Mouse (Mus musculus) kidney, postnatal 14 days (tissue): ENCODE measurements around the gene Kel.

Experiments used
- DNase-seq: peaks from one replicate; pipeline ENCODE4 v3.0.0; 2022; ENCODE audit warnings: mixed read lengths

Kel gene

DNA sequence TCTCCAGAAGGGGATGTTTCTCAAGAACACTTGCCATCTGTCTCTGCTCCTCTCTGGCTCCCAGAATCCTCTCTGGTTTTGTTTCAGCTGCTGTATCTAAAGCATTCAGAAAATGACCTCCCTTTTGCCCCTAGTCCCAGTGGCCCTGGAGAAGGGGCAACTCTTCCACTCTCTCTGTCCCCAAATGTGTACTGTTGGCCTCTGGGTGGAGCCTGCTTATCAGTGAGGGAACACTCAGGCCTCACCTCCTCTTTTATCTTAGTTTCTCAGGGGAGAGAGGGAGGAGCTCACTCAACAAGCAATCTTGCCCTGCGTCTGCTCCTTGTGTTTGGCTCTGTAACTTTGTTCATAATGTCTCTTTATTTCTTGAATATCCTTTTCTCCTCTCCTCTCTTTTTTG, at the start of gene Kel:
Gene Kel, minus strand, starts transcription at position 217 of the 400 bp plus-strand sequence.
- no peak for DNase-seq

DNA sequence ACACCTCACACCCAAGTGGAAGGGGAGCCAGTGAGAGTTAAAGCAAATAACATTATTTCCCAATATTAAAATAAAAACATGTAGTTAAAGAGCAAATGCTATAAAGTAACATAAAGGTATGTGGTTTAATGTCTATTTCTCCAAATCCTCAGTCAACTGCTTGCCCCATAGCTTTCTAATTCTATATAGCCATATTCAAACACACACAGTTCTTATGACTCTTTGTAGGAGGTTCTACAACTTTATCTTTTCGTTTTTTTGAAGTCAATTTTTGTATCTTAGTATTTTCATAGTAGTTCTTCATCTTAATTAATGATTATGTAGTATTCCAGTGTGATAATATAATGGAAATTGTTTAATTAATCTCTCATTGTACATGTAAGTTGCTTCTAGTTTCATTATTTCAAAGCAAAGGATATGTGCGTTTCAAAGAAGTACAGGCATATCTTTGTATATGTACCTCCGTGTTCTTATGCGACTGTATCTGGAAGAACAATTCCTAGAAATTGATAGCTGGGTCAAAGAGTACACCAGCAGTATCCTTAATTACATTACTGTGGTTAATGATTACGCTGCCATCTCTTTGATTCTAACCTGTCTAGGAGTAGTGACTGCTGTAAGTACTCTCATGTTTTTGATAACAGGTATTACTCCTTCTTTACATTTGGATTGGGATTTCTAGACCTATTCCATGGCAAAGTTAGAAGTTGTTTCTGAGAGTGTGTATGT, 40.7 kb upstream of the Kel start:
- no peak for DNase-seq

DNA sequence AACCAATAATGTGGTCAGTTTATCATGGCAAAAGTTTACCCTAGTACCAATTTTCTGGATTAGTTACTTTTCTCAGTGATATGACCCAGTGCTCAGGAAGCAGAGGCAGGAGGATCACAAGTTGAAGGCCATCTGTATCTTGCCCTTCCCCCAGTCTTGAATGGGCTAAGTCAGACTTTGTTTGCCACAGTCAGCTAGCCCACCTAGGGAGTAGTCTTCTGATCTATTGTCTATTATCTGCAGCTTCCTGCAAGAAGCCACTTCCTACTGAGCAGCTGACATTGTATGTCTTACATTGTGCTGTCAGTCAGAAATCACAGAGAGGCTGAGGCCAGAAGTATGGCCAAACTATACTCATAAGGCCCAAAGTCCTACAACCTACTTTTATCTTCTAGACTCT, 37.0 kb upstream of the Kel start:
- DNase-seq = no peak

- no peak for DNase-seq
These were observed 30.8 kb upstream of the Kel start for GRCm38 (mm10) chr6:41734719-41735470.

DNA sequence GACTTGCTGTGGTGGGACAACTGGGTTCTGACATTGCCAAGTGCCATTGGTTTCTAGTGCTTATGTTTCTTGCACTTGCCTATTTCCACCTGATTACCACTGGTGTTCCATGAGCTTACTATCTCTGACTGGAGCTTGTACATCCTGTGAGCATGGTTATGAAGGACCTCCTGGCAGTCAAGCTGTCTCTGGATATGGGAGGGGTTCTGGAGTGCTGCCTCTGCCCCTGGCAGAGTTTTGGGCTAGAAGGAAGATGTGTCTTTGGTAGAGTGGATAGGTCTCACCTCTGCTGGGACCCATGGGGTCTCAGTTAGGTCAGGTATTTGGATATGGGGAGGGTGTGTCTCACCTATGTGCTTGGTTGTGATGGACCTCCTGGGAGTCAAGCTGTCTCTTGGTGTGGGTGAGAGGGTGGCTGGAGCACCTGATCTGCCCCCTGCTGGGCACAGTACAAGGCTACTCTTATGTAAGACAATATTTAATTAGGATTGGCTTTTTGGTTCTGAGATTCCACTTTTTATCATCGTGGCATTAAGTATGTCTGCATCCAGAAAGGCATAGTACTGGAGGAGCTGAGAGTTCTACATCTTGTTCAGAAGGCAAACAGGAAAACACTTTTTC, 24.0 kb upstream of the Kel start:
- DNase-seq = no peak

- no peak for DNase-seq
These were observed 17.3 kb upstream of the Kel start for GRCm38 (mm10) chr6:41721430-41721829.

DNA sequence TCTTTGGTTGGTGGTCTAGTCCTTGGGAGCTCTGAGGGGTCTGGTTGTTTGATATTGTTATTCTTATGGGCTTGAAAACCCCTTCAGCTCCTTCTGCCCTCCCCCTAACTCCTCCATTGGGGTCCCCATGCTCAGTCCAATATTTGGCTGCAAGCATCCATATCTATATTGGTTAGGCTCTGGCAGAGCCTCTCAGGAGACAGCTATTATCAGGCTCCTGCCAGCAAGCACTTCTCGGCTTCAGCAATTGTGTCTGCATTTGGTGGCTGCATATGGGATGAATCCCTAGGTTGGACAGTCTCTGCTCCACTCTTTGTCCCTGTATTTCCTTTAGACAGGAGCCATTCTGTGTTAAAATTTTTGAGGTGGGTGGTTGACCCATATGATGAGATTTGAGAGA, 6.1 kb upstream of the Kel start:
- no peak for DNase-seq

DNA sequence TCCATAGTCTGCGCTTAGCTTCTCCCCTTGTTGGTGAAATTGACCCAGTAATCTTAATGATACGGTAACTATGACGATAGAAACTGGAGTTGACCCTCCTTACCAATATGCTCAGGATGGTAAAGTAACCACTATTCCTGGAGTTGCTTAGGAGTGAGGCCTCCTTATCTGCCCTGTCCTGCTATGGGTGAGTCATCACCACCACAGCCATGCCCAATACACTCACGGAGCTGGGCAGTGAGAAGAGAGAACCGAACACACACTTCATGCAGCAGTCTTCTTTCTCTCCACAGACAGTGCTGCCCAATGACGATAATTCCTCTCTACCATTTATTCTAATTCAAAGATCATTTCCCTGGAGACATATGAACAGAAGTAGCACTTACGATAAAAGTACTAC, 2.1 kb upstream of the Kel start:
- no peak for DNase-seq

DNA sequence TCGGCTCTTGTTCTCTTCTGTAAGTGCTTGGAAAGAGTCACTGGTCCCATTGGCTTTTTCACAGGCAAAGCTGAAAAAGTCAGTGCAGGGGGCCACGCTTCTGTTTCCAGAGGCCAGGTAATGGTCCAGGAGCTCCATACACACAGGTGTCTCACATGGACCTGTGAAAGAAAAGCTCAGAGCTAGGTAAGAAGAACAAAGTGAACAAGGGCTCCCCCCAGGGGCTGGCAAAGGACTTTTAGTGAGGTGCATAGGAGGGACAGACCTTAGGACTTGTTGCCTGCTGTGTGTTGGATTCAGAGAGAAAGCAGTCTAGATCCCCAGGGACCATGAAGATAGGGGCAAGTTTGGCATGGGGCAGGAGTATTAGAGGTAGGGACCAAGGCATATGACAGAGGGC, 1.2 kb downstream of the Kel start:
- no peak for DNase-seq

GRCm38 (mm10) chr6:41701245-41701644, 2.9 kb downstream of the Kel start:
- no peak for DNase-seq

DNA sequence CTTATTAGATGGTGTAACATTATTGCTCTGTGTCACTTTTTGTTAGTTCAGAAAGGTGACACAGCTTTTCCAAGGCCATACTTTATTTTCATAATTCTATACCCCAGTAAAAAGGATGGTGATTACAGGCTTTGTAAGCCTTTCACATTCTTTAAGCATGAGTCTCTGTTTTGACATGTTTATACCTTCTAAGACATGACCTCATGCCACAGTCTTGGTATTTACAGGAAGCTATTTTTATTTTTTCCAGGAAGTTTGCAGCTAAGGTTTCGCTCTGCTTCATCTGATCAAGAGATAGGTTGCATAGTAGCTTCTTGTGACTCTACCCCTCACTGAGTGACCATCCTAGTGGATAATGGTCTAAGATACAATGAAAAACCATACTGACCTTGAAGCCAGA, 9.7 kb downstream of the Kel start:
- no peak for DNase-seq

GRCm38 (mm10) chr6:41692200-41692599, 11.9 kb downstream of the Kel start:
- no peak for DNase-seq

DNA sequence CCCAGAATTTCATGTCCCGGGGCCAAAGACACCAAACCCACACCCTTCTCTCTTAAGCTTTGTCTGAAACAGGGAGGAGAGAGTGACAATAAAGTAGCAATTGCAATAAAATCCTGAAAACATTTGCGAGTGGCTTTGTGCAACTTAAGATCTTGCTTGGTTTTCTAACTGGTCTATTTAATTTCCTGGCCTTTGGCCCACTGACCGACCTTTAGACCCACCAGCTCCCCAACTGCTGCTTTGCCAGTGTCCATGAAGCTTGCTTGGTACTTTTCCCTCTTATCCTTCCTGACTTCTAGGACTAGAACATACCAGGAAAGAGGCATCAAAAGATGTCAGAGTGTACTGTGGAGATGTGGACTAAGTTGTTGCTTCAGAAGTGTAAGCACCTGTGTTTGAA, 18.5 kb downstream of the Kel start:
- no peak for DNase-seq

GRCm38 (mm10) chr6:41684911-41685310, 19.2 kb downstream of the Kel start:
- DNase-seq = no peak

GRCm38 (mm10) chr6:41684131-41684530, 20.0 kb downstream of the Kel start, which contains the start of gene Llcfc1:
Gene Llcfc1, plus strand, starts transcription at chr6:41684431.
- DNase-seq = no peak

DNA sequence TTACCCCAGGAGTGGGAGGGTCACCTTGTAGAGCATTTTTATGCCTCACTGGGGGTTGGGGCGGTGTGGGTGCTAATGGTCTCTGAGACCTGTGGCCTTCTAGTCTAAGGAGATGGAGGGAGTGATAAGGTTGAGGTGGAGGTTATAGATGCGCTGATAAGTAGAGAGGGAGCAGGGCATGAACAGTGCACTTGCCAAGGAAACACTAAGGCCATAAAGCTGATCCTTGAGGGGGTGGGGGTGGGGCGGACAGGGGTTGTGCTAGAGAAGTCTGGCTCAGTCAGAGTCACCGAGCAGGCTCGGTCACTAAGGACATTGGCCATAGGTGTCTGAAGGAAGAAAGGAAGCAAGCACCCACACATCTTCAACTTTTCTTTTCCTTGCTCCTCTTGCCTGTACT, 22.5 kb downstream of the Kel start:
- no peak for DNase-seq

- peak; percentile 2 for DNase-seq
These were observed 23.5 kb downstream of the Kel start, which contains the start of gene Trpv5 for GRCm38 (mm10) chr6:41680669-41681068. Gene Trpv5, minus strand, starts transcription at chr6:41680769.

- DNase-seq = no peak
These were observed 27.6 kb downstream of the Kel start for GRCm38 (mm10) chr6:41676530-41676929.

GRCm38 (mm10) chr6:41662320-41662719, 41.8 kb downstream of the Kel start:
- peak; percentile 6 for DNase-seq

GRCm38 (mm10) chr6:41658487-41658886, 45.7 kb downstream of the Kel start:
- no peak for DNase-seq

DNA sequence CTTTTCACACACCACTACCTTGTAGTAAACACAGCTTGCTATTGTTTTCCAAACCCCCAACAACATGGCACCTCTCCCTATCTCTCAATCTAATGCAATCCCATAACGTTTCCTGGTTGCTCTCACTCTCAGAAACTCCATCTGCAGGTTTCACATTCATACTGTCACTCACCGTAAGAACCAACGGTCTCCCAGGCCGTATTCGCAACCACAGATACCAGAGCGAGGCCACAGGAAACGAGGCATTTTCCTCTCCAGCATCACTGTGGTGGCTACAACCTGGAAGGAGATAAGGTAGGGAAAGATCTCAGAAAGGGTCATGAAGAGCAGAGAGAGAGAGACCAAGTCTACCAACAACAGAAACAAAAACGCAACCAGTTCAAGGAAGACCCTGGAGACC, 49.5 kb downstream of the Kel start:
- no peak for DNase-seq

GRCm38 (mm10) chr6:41653173-41653572, 51.0 kb downstream of the Kel start:
- no peak for DNase-seq

DNA sequence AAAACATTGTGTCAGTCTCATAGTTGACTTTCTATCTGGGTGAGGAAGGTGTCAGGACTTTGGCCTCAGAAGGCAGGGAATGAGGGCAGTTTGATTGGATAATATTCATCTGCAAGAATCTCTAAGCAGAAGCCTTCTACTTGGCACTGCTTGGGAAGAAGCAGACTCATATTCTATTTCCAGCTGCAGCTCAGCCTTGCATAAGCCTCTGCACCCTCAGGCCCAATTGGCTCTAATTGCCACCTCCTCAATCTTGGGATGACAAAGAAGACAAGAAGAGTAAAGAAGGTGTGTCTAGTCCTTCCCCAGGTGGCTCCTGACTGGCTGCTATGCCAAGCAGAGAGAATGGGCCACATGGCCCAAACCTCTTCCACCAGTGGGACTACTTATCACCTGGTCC, 57.5 kb downstream of the Kel start:
- no peak for DNase-seq

DNA sequence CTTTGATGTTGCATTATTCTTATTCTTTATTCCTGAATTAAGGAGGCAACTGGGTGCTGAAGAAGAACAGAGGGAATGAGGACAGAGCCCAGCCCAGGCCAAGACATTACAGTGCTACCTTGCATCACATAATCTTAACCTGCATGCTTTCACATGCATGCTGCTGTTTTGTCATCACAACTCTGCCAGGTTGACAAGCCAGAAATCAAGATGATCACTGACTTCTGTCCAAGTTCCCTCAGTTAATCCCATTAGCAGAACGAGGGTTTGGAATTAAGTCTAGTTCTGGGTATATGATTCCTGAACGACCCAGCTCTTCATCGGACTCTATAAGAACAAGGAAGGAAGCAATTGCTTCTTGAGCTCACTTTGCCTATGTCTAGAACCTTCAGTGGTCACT, 57.9 kb downstream of the Kel start:
- no peak for DNase-seq
